Mouse (Mus musculus): ENCODE data around the gene Emx1.

- TF ChIP-seq CTCF (IDR thresholded peaks at IDR 0.05; ENCODE audit: extremely low read depth, insufficient read depth, low read length) (no peak), POLR2A (IDR thresholded peaks at IDR 0.05; ENCODE audit: extremely low read depth, insufficient read depth, low read length) (no peak)
Measured at GRCm38 (mm10) chr6:85197951-85198350, 10.7 kb downstream of the Emx1 start.
